In the genomic region with DNA sequence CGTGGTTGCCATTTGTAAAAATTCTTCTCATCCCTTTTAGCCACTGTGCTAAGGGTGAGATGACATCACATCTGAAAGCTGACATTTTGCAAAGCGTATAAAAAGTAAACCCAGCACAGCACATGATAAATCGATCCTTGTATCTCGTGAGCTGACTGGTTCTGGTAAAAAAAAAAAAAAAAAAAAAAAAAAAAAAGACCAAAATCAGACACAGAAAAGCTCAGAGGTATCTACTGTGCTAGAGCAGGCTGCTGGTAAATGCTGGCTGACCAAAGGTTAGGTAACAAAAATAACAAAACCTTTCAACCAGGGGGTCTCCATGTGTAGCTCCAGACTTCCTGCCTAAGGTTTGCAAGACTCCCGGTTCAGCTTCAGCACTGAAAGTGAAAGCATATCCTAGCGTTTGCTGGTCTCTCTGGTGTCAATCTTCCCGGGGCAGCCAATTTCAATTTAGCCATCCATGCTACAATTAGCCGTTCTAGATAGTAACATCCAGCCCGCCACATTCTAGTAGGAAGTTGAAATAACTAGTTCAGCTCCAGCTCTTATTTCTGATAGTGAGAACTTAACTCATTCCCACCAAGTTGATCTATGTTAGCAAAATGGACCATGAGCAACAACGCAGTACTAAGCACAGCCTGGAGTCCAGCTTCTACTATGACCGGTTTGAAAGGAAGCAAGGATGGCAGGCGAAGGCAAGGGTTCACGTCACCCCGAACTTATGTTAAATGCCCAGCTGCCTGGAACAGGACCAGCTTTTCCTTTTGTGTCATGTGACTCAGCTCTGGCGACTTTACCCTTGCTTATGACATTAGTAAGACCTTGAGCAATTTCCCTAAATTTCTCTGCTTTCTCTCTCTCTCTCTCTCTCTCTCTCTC, we compare ENCODE assay signal across 11 mouse cellular contexts. TPM values are rescaled to one million over a fixed set of nuclear protein-coding genes. Genes with fewer than 3 reads are reported as not detected.
A peak's percentile ranks its signal among the peaks of the same experiment; 100 is the strongest.
DNase-seq lines count a peak whose midpoint lies in the region; ATAC-seq and TF ChIP-seq lines count a peak whose summit lies in the region.
"Had no signal": no experiment of that assay in that cellular context is flagged by ENCODE, and none has a peak within 500 bp of the region (broad histone marks: within the 10 kb centered on the region; RNA-seq: fewer than 3 reads in every experiment).

No protein-coding gene starts in this region.

- H3K27ac ChIP-seq in forebrain, postnatal 0 days (ENCODE audit: low read depth, low read length), result no peak overlapping the region
- no peak overlapping the region for H3K27ac ChIP-seq in forebrain, embryonic 11.5 days (ENCODE audit: low read depth, low read length)
- no peak overlapping the region for H3K27ac ChIP-seq in thymus, adult 2 months (ENCODE audit: control insufficient read depth, insufficient read depth, low read length)
- H3K27ac ChIP-seq: limb, embryonic 13.5 days had no signal

- H3K9me3 ChIP-seq in forebrain, postnatal 0 days (ENCODE audit: low read length), result no peaks in the 10 kb centered on the region
- H3K9me3 ChIP-seq in forebrain, embryonic 11.5 days (ENCODE audit: control insufficient read depth, low read length), result no peaks in the 10 kb centered on the region
- H3K9me3 ChIP-seq: G1E; limb, embryonic 13.5 days had no signal

- H3K27me3 ChIP-seq in forebrain, postnatal 0 days (ENCODE audit: insufficient read depth, low read length), result no peaks in the 10 kb centered on the region
- H3K27me3 ChIP-seq in forebrain, embryonic 11.5 days (ENCODE audit: control insufficient read depth, insufficient read depth, low read length), result no peaks in the 10 kb centered on the region
- no peaks in the 10 kb centered on the region for H3K27me3 ChIP-seq in thymus, adult 2 months (ENCODE audit: control insufficient read depth, insufficient read depth, low read length)
- H3K27me3 ChIP-seq: limb, embryonic 13.5 days had no signal

- WGBS in forebrain, postnatal 0 days, result 64% methylated on average over 15 of the region's 15 CpGs
- WGBS in forebrain, embryonic 11.5 days, result 75% methylated on average over 15 of the region's 15 CpGs
- WGBS in thymus, adult 2 months, result 12% methylated on average over 15 of the region's 15 CpGs

- 0 out of 2 replicates have a peak overlapping the region, but pooled peaks have one; percentile 1 for H3K4me2 ChIP-seq in forebrain, postnatal 0 days (ENCODE audit: low read depth)
- no peak overlapping the region for H3K4me2 ChIP-seq in forebrain, embryonic 11.5 days (ENCODE audit: low read depth, low read length, severe bottlenecking)
- H3K4me2 ChIP-seq: limb, embryonic 13.5 days had no signal

- no peaks in the 10 kb centered on the region for H3K36me3 ChIP-seq in forebrain, postnatal 0 days (ENCODE audit: insufficient read depth)
- H3K36me3 ChIP-seq in forebrain, embryonic 11.5 days (ENCODE audit: control insufficient read depth, insufficient read depth, low read length), result no peaks in the 10 kb centered on the region
- no peaks in the 10 kb centered on the region for H3K36me3 ChIP-seq in thymus, adult 2 months (ENCODE audit: control insufficient read depth, insufficient read depth, low read length)
- H3K36me3 ChIP-seq: G1E; limb, embryonic 13.5 days had no signal

- DNase-seq in forebrain, postnatal 0 days, result no peak
- no peak for DNase-seq in forebrain, embryonic 11.5 days (ENCODE audit: low spot score)
- DNase-seq in thymus, adult 2 months, result peak; percentile 15
- no peak for DNase-seq in thymus, adult 18-20 months
- DNase-seq in kidney, adult 9 months, result peak; percentile 37
- peak; percentile 16 for DNase-seq in thymus, postnatal 4 days
- DNase-seq in embryo, embryonic 10 days (ENCODE audit: low spot score), result no peak
- no peak for DNase-seq in left cerebral cortex, postnatal 25 days (ENCODE audit: low spot score in 2 of 2)

- no peak overlapping the region for H3K9ac ChIP-seq in forebrain, postnatal 0 days
- H3K9ac ChIP-seq in forebrain, embryonic 11.5 days (ENCODE audit: low read length), result no peak overlapping the region
- H3K9ac ChIP-seq: limb, embryonic 13.5 days had no signal

- H3K4me1 ChIP-seq in forebrain, postnatal 0 days (ENCODE audit: insufficient read depth), result no peaks in the 10 kb centered on the region
- no peaks in the 10 kb centered on the region for H3K4me1 ChIP-seq in forebrain, embryonic 11.5 days (replicated peaks; ENCODE audit: control insufficient read depth, insufficient read depth, low read length)
- peaks cover 3% of the 10 kb centered on the region for H3K4me1 ChIP-seq in thymus, adult 2 months (replicated peaks; ENCODE audit: control insufficient read depth, insufficient read depth, low read length)
- H3K4me1 ChIP-seq: limb, embryonic 13.5 days had no signal

- intact Hi-C loops in left cerebral cortex, postnatal 25 days (cut with DNase I), result no loop called here

- ATAC-seq in forebrain, postnatal 0 days, result no peak
- ATAC-seq in forebrain, embryonic 11.5 days (replicated peaks; ENCODE audit: low FRiP score), result no peak

- TF ChIP-seq CTCF in forebrain, postnatal 0 days (IDR thresholded peaks at IDR 0.05; ENCODE audit: low read depth), result no peak
- no peak for TF ChIP-seq CTCF in thymus, adult 2 months (IDR thresholded peaks at IDR 0.05; ENCODE audit: borderline replicate concordance, control insufficient read depth, extremely low read depth, insufficient read depth, low read length, poor library complexity)

- TF ChIP-seq POLR2A in thymus, adult 2 months (IDR thresholded peaks at IDR 0.05; ENCODE audit: control insufficient read depth, extremely low read depth, insufficient read depth, low read length, poor library complexity), result no peak

- no peak overlapping the region for H3K4me3 ChIP-seq in forebrain, postnatal 0 days (ENCODE audit: low read depth, low read length)
- H3K4me3 ChIP-seq in forebrain, embryonic 11.5 days (ENCODE audit: low read depth, low read length), result no peak overlapping the region
- peak overlapping the region; percentile 42 for H3K4me3 ChIP-seq in thymus, adult 2 months (ENCODE audit: control insufficient read depth, insufficient read depth, low read length)
- H3K4me3 ChIP-seq: erythroblast, embryonic 14.5 days; limb, embryonic 13.5 days had no signal

RNA-seq across cellular contexts. Expression of a gene that starts 45.8 kb away (rescaled TPM):
- 15.8 and 23.3 TPM in 2 replicates for total RNA-seq in forebrain, postnatal 0 days (2014; rRNA removed)
- polyA plus RNA-seq in forebrain, postnatal 0 days (2015; fragmentation: Nextera tagmentation; extraction: Ambion mirVana), result 7.6 and 18.7 TPM in 2 replicates
- 44.9 and 48.9 TPM in 2 replicates for polyA plus RNA-seq in forebrain, embryonic 11.5 days (2014; fragmentation: Nextera tagmentation; extraction: Ambion mirVana)
- 14.1 and 21.9 TPM in 2 replicates for polyA plus RNA-seq in thymus, adult 2 months (2012; rRNA removed)
- total RNA-seq in left cerebral cortex, postnatal 25 days (2021), result 100 to 1,000 TPM; 177 to 207 TPM

Comparison
In these comparisons a context has a peak if more than half of its experiments do, and no peak if none do; other contexts are left out.
1. DNase-seq: peak in thymus, adult 2 months (single experiment), kidney, adult 9 months (single experiment) and thymus, postnatal 4 days (single experiment); none in forebrain, postnatal 0 days (single experiment), forebrain, embryonic 11.5 days (single experiment), thymus, adult 18-20 months (0 of 2), embryo, embryonic 10 days (single experiment) and left cerebral cortex, postnatal 25 days (0 of 2).